Mouse (Mus musculus): ENCODE results near the gene Pard3b. TPM values are rescaled to one million over a fixed set of nuclear protein-coding genes. Genes with fewer than 3 reads are reported as not detected.
A peak's percentile ranks its signal among the peaks of the same experiment; 100 is the strongest.

Pard3b gene
- polyA plus RNA-seq, 1 experiment from 2014 or later = 17.0 TPM

GRCm38 (mm10) chr1:61962571-61962970 is 323.9 kb downstream of the Pard3b start:
- no peaks in the 10 kb centered on the region for H3K4me1 ChIP-seq
- no peak overlapping the region for H3K4me2 ChIP-seq (replicated peaks)
- no peak for ATAC-seq (ENCODE audit: low FRiP score, low read depth)
- no peaks in the 10 kb centered on the region for H3K36me3 ChIP-seq
- no peaks in the 10 kb centered on the region for H3K27me3 ChIP-seq
- no peak overlapping the region for H3K9ac ChIP-seq
- H3K27ac ChIP-seq = no peak overlapping the region
- no peak overlapping the region for H3K4me3 ChIP-seq
- WGBS = 91% methylated on average over 4 of the region's 4 CpGs
- H3K9me3 ChIP-seq = no peaks in the 10 kb centered on the region

GRCm38 (mm10) chr1:61967124-61967523 is 328.5 kb downstream of the Pard3b start:
- 80% methylated on average over 3 of the region's 3 CpGs for WGBS
- Histone ChIP-seq H3K36me3 (no peaks in the 10 kb centered on the region), H3K4me3 (no peak overlapping the region), H3K4me1 (no peaks in the 10 kb centered on the region), H3K27me3 (no peaks in the 10 kb centered on the region), H3K9me3 (no peaks in the 10 kb centered on the region), H3K27ac (no peak overlapping the region), H3K4me2 (replicated peaks) (no peak overlapping the region), H3K9ac (no peak overlapping the region)
- ATAC-seq (ENCODE audit: low FRiP score, low read depth) = no peak

GRCm38 (mm10) chr1:61967807-61968206 is 329.2 kb downstream of the Pard3b start:
- H3K4me1 ChIP-seq = no peaks in the 10 kb centered on the region
- no peak overlapping the region for H3K4me3 ChIP-seq
- no peaks in the 10 kb centered on the region for H3K9me3 ChIP-seq
- no peak overlapping the region for H3K9ac ChIP-seq
- H3K27ac ChIP-seq = no peak overlapping the region
- 86% methylated on average over 4 of the region's 4 CpGs for whole genome bisulfite sequencing
- H3K36me3 ChIP-seq = no peaks in the 10 kb centered on the region
- no peak for ATAC-seq (ENCODE audit: low FRiP score, low read depth)
- H3K4me2 ChIP-seq (replicated peaks) = no peak overlapping the region
- no peaks in the 10 kb centered on the region for H3K27me3 ChIP-seq

GRCm38 (mm10) chr1:61997711-61998110 is 359.1 kb downstream of the Pard3b start:
- Histone ChIP-seq H3K4me1 (no peaks in the 10 kb centered on the region), H3K4me3 (no peak overlapping the region), H3K9me3 (no peaks in the 10 kb centered on the region), H3K36me3 (no peaks in the 10 kb centered on the region), H3K27ac (no peak overlapping the region), H3K27me3 (no peaks in the 10 kb centered on the region), H3K9ac (no peak overlapping the region), H3K4me2 (replicated peaks) (no peak overlapping the region)
- 74% methylated on average over 3 of the region's 3 CpGs for WGBS
- ATAC-seq (ENCODE audit: low FRiP score, low read depth) = no peak

GRCm38 (mm10) chr1:62008811-62009210 is 370.2 kb downstream of the Pard3b start:
- Histone ChIP-seq H3K9ac (no peak overlapping the region), H3K4me3 (no peak overlapping the region), H3K4me1 (no peaks in the 10 kb centered on the region), H3K9me3 (no peaks in the 10 kb centered on the region), H3K4me2 (replicated peaks) (no peak overlapping the region), H3K36me3 (no peaks in the 10 kb centered on the region), H3K27ac (no peak overlapping the region), H3K27me3 (no peaks in the 10 kb centered on the region)
- WGBS = 90% methylated on average over 2 of the region's 2 CpGs
- ATAC-seq (ENCODE audit: low FRiP score, low read depth) = no peak

GRCm38 (mm10) chr1:62011712-62012111 is 373.1 kb downstream of the Pard3b start:
- Histone ChIP-seq H3K36me3 (no peaks in the 10 kb centered on the region), H3K4me3 (no peak overlapping the region), H3K9me3 (no peaks in the 10 kb centered on the region), H3K4me2 (replicated peaks) (no peak overlapping the region), H3K4me1 (peaks cover 7% of the 10 kb centered on the region), H3K27ac (no peak overlapping the region), H3K27me3 (no peaks in the 10 kb centered on the region), H3K9ac (no peak overlapping the region)
- 89% methylated on average over 4 of the region's 4 CpGs for WGBS
- ATAC-seq (ENCODE audit: low FRiP score, low read depth) = no peak

- ATAC-seq (ENCODE audit: low FRiP score, low read depth) = no peak
- H3K4me2 ChIP-seq (replicated peaks) = no peak overlapping the region
- H3K27ac ChIP-seq = peak overlapping the region; percentile 55
- H3K27me3 ChIP-seq = no peaks in the 10 kb centered on the region
- 24% methylated on average over 5 of the region's 5 CpGs for WGBS
- peaks cover 16% of the 10 kb centered on the region for H3K4me1 ChIP-seq
- no peak overlapping the region for H3K4me3 ChIP-seq
- H3K9ac ChIP-seq = no peak overlapping the region
- H3K9me3 ChIP-seq = no peaks in the 10 kb centered on the region
- H3K36me3 ChIP-seq = no peaks in the 10 kb centered on the region
Measured at GRCm38 (mm10) chr1:62016536-62017300, 378.1 kb downstream of the Pard3b start.

GRCm38 (mm10) chr1:62018276-62018675 is 379.7 kb downstream of the Pard3b start:
- no peaks in the 10 kb centered on the region for H3K36me3 ChIP-seq
- WGBS = 36% methylated on average over 5 of the region's 5 CpGs
- no peak overlapping the region for H3K9ac ChIP-seq
- H3K4me3 ChIP-seq = no peak overlapping the region
- ATAC-seq (ENCODE audit: low FRiP score, low read depth) = no peak
- no peak overlapping the region for H3K27ac ChIP-seq
- H3K9me3 ChIP-seq = no peaks in the 10 kb centered on the region
- H3K4me2 ChIP-seq (replicated peaks) = no peak overlapping the region
- H3K27me3 ChIP-seq = no peaks in the 10 kb centered on the region
- H3K4me1 ChIP-seq = peaks cover 16% of the 10 kb centered on the region

GRCm38 (mm10) chr1:62019743-62020142 is 381.1 kb downstream of the Pard3b start:
- Histone ChIP-seq H3K9me3 (no peaks in the 10 kb centered on the region), H3K27me3 (no peaks in the 10 kb centered on the region), H3K4me3 (no peak overlapping the region), H3K9ac (no peak overlapping the region), H3K27ac (no peak overlapping the region), H3K4me1 (peaks cover 16% of the 10 kb centered on the region), H3K4me2 (replicated peaks) (no peak overlapping the region), H3K36me3 (no peaks in the 10 kb centered on the region)
- ATAC-seq (ENCODE audit: low FRiP score, low read depth) = no peak

- H3K9ac ChIP-seq = no peak overlapping the region
- H3K4me3 ChIP-seq = no peak overlapping the region
- WGBS = 81% methylated on average over 3 of the region's 3 CpGs
- H3K27ac ChIP-seq = no peak overlapping the region
- no peaks in the 10 kb centered on the region for H3K9me3 ChIP-seq
- H3K4me2 ChIP-seq (replicated peaks) = no peak overlapping the region
- H3K27me3 ChIP-seq = no peaks in the 10 kb centered on the region
- no peaks in the 10 kb centered on the region for H3K4me1 ChIP-seq
- ATAC-seq (ENCODE audit: low FRiP score, low read depth) = no peak
- H3K36me3 ChIP-seq = no peaks in the 10 kb centered on the region
Measured at GRCm38 (mm10) chr1:62041718-62042117, 403.1 kb downstream of the Pard3b start.

GRCm38 (mm10) chr1:62048592-62048991 is 410.0 kb downstream of the Pard3b start:
- ATAC-seq (ENCODE audit: low FRiP score, low read depth) = no peak
- H3K9ac ChIP-seq = no peak overlapping the region
- no peaks in the 10 kb centered on the region for H3K36me3 ChIP-seq
- H3K27ac ChIP-seq = no peak overlapping the region
- H3K4me2 ChIP-seq (replicated peaks) = no peak overlapping the region
- no peaks in the 10 kb centered on the region for H3K4me1 ChIP-seq
- no peak overlapping the region for H3K4me3 ChIP-seq
- H3K9me3 ChIP-seq = no peaks in the 10 kb centered on the region
- 49% methylated on average over 4 of the region's 4 CpGs for WGBS
- no peaks in the 10 kb centered on the region for H3K27me3 ChIP-seq

GRCm38 (mm10) chr1:62051186-62051825 is 412.7 kb downstream of the Pard3b start:
- H3K4me3 ChIP-seq = no peak overlapping the region
- H3K4me2 ChIP-seq (replicated peaks) = no peak overlapping the region
- H3K9me3 ChIP-seq = no peaks in the 10 kb centered on the region
- H3K4me1 ChIP-seq = no peaks in the 10 kb centered on the region
- WGBS = 36% methylated on average over 1 of the region's 1 CpGs
- H3K9ac ChIP-seq = no peak overlapping the region
- ATAC-seq (ENCODE audit: low FRiP score, low read depth) = no peak
- H3K36me3 ChIP-seq = no peaks in the 10 kb centered on the region
- H3K27me3 ChIP-seq = no peaks in the 10 kb centered on the region
- H3K27ac ChIP-seq = no peak overlapping the region

Measured in limb, embryonic 13.5 days (tissue).